Mouse (Mus musculus) midbrain, embryonic 12.5 days (tissue): ENCODE results near the gene I0C0044D17Rik. TPM values are rescaled to one million over a fixed set of nuclear protein-coding genes. Genes with fewer than 3 reads are reported as not detected.

Source experiments
- ATAC-seq: fragments of 200-750 bp; cut with Nextera tagmentation; 2 replicates; pipeline ENCODE4 v1.8.0; 2017; ENCODE audit warnings: low read depth, moderate TSS enrichment, moderate library complexity; ENCODE audit not compliant: low FRiP score
- H3K27ac ChIP-seq: fragments of 300-500 bp; sonication (generic); replicated peaks from 2 replicates; pipeline ENCODE4 v1.5.1; 2016; ENCODE audit warnings: mild to moderate bottlenecking
- H3K27me3 ChIP-seq: fragments of 300-500 bp; sonication (generic); 2 replicates; pipeline ENCODE4 v1.6.1; 2016; ENCODE audit warnings: mild to moderate bottlenecking
- H3K36me3 ChIP-seq: fragments of 300-500 bp; sonication (generic); 2 replicates; pipeline ENCODE4 v1.6.1; 2016
- H3K4me1 ChIP-seq: fragments of 300-500 bp; sonication (generic); 2 replicates; pipeline ENCODE4 v1.6.1; 2016
- H3K4me2 ChIP-seq: fragments of 300-500 bp; sonication (generic); replicated peaks from 2 replicates; pipeline ENCODE4 v1.6.1; 2016; ENCODE audit warnings: mild to moderate bottlenecking, moderate library complexity
- H3K4me3 ChIP-seq: fragments of 300-500 bp; sonication (generic); 2 replicates; pipeline ENCODE4 v1.5.1; 2016; ENCODE audit warnings: mild to moderate bottlenecking
- H3K9ac ChIP-seq: fragments of 300-500 bp; sonication (generic); replicated peaks from 2 replicates; pipeline ENCODE4 v1.6.1; 2016; ENCODE audit warnings: mild to moderate bottlenecking, moderate library complexity
- H3K9me3 ChIP-seq: fragments of 300-500 bp; sonication (generic); 2 replicates; pipeline ENCODE4 v1.6.1; 2016; ENCODE audit warnings: mild to moderate bottlenecking
- WGBS: fragments of 180-500 bp; shearing (Covaris S2); methylation state at CpG from one replicate; pipeline ENCODE4 v1.1.7; 2016; 5-methylcytosine and 5-hydroxymethylcytosine counted together
- polyA plus RNA-seq: library from polyadenylated mRNA; unstranded; fragments of >200 nt; fragmentation: Nextera tagmentation; extraction: Ambion mirVana; gene quantifications from 2 replicates; pipeline ENCODE4 v1.2.1, GENCODE M21; 2016

I0C0044D17Rik gene
- polyA plus RNA-seq, 1 experiment from 2014 or later: not detected

DNA sequence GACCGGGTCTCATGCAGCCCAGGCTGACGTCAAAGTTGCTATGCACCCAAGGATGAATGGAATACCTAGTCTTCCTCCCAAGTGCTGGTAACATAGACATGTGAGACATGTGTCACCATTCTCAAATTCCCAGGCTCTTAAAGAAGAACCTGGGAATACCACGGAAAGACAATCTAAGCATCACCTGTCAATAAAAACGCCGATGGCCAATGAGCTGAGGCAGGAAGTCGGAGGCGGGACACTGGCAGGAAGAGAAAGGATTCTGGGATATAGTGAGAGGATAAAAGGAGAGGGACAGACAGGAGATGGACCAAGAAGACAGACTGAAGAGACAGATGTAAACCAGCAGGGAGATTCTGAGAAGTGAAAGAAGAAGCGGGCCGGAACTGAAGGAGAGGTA is 30.2 kb downstream of the I0C0044D17Rik start:
- Histone ChIP-seq H3K9ac (no peak overlapping the region), H3K36me3 (no peaks in the 10 kb centered on the region), H3K4me3 (no peak overlapping the region), H3K27ac (no peak overlapping the region), H3K9me3 (no peaks in the 10 kb centered on the region), H3K27me3 (no peaks in the 10 kb centered on the region; the same call in 1 of the 2 replicates), H3K4me1 (peaks cover 17% of the 10 kb centered on the region; the same call in 1 of the 2 replicates), H3K4me2 (no peak overlapping the region)
- no peak for ATAC-seq
- WGBS: 94% methylated on average over 9 of the region's 9 CpGs

GRCm38 (mm10) chr4:98790721-98791120 is 32.9 kb downstream of the I0C0044D17Rik start:
- H3K9me3 ChIP-seq: no peaks in the 10 kb centered on the region
- H3K27me3 ChIP-seq: no peaks in the 10 kb centered on the region; the same call in 1 of the 2 replicates
- peaks cover 18% of the 10 kb centered on the region for H3K4me1 ChIP-seq
- H3K27ac ChIP-seq: no peak overlapping the region
- WGBS: 19% methylated on average over 1 of the region's 1 CpGs
- H3K4me2 ChIP-seq: no peak overlapping the region
- no peak overlapping the region for H3K4me3 ChIP-seq
- no peak overlapping the region for H3K9ac ChIP-seq
- no peaks in the 10 kb centered on the region for H3K36me3 ChIP-seq
- no peak for ATAC-seq

DNA sequence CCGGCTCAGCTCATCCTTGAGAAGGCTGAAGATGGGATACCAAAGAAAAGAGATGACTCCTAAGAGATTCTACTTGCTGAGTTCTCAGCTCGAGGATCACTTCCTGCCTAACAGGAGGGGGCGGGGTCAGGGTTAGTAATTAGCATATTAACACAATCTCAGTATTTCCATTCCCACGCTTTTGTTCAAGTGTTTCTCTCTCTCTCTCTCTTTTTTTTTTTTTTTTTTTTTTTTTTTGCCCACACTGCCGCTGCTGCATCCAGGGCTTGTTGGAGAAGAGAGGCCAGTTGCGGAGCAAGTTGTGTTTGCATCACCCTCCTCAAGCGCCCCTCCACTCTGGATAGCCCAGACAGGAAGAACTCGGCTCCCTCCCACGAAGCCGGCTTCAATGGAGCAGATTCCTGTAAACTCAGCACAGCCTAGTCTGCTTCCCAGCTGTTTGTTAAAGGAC is 33.8 kb downstream of the I0C0044D17Rik start:
- Histone ChIP-seq H3K9ac (peak overlapping the region; percentile 43), H3K27ac (no peak overlapping the region)

DNA sequence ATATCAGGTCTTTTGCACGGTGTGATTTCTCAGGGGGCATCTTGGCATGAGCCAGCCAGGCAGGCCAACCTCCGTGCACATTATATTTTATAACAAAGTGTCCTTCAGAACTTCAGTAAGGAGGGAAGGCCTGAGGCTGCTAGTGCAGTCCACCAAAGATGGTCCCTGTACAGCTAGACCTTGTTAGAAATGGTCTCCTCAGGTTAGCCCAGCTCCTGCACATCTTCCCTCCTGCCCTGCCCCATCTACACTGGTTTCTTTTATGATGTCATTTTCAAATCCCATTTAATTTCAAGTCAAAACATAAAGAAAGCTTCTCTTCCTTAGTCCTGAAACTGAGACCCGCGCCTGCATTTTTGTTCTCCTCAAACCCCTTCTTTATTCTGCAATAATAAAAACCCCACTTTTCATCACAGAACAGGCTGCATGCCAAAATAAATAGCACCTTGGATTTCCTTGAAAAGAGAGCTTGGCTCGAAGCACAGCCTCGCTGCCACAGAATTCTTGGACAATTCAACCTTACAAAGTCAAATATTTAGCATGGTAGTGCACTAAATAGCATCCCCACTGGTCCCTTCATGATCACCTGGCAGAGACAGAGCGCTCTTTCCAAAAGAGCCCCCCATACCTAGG is 34.4 kb downstream of the I0C0044D17Rik start:
- peaks cover 18% of the 10 kb centered on the region for H3K4me1 ChIP-seq
- peak; percentile 35; the same call in 1 of the 2 replicates for ATAC-seq
- peak overlapping the region; percentile 50 for H3K4me2 ChIP-seq
- no peak overlapping the region for H3K9ac ChIP-seq
- H3K27me3 ChIP-seq: no peaks in the 10 kb centered on the region; the same call in 1 of the 2 replicates
- H3K27ac ChIP-seq: no peak overlapping the region
- no peaks in the 10 kb centered on the region for H3K9me3 ChIP-seq
- H3K4me3 ChIP-seq: peak overlapping the region; percentile 35
- no peaks in the 10 kb centered on the region for H3K36me3 ChIP-seq
- 72% methylated on average over 7 of the region's 7 CpGs for WGBS

More for the DNA sequence above, 33.8 kb downstream of the I0C0044D17Rik start:
- Histone ChIP-seq H3K4me1 (peaks cover 18% of the 10 kb centered on the region), H3K4me2 (peak overlapping the region; percentile 50), H3K27me3 (no peaks in the 10 kb centered on the region; the same call in 1 of the 2 replicates), H3K36me3 (no peaks in the 10 kb centered on the region), H3K4me3 (peak overlapping the region; percentile 35), H3K9me3 (no peaks in the 10 kb centered on the region)
- 8% methylated on average over 10 of the region's 10 CpGs for WGBS
- peak; percentile 45 for ATAC-seq

- Histone ChIP-seq H3K4me3 (no peak overlapping the region), H3K9me3 (no peaks in the 10 kb centered on the region), H3K4me2 (no peak overlapping the region), H3K36me3 (no peaks in the 10 kb centered on the region), H3K9ac (no peak overlapping the region), H3K27ac (no peak overlapping the region), H3K4me1 (peaks cover 18% of the 10 kb centered on the region), H3K27me3 (no peaks in the 10 kb centered on the region; the same call in 1 of the 2 replicates)
- 15% methylated on average over 3 of the region's 3 CpGs for WGBS
- no peak for ATAC-seq
These were observed 37.4 kb downstream of the I0C0044D17Rik start for GRCm38 (mm10) chr4:98786281-98786680.

- no peak overlapping the region for H3K27ac ChIP-seq
- H3K4me1 ChIP-seq: peaks cover 18% of the 10 kb centered on the region
- H3K36me3 ChIP-seq: no peaks in the 10 kb centered on the region
- no peak overlapping the region for H3K4me2 ChIP-seq
- 42% methylated on average over 8 of the region's 8 CpGs for WGBS
- no peak overlapping the region for H3K4me3 ChIP-seq
- no peak overlapping the region for H3K9ac ChIP-seq
- no peak for ATAC-seq
- H3K27me3 ChIP-seq: no peaks in the 10 kb centered on the region
- H3K9me3 ChIP-seq: no peaks in the 10 kb centered on the region
These were observed 37.8 kb downstream of the I0C0044D17Rik start for GRCm38 (mm10) chr4:98785851-98786250.

DNA sequence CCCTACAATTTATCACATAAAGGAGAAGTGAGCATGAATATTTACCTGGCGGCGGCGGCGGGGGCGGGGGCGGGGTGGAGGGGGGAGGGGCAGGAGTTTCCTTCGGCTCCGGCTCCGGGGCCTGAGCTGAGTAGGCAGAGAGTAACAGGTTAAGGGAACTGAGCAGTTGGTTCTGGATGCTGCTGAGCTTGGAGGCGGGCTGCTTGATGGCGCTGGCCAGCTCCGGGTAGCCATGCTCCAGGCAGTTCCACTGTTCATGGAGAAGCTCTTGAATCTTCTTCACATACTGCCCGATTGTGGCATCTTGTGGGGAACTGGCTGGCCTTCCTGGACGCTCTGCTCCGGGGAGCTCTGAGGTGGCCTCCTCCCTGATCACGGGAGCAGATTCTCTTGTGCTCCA is 45.4 kb downstream of the I0C0044D17Rik start:
- H3K4me2 ChIP-seq: peak overlapping the region; percentile 32
- peaks cover 18% of the 10 kb centered on the region for H3K27me3 ChIP-seq
- H3K9me3 ChIP-seq: no peaks in the 10 kb centered on the region
- no peak overlapping the region for H3K27ac ChIP-seq
- no peak for ATAC-seq
- no peaks in the 10 kb centered on the region for H3K36me3 ChIP-seq
- H3K4me1 ChIP-seq: peaks cover 6% of the 10 kb centered on the region; the same call in 1 of the 2 replicates
- no peak overlapping the region; the same call in 1 of the 2 replicates for H3K4me3 ChIP-seq
- 15% methylated on average over 16 of the region's 16 CpGs for WGBS
- H3K9ac ChIP-seq: no peak overlapping the region

DNA sequence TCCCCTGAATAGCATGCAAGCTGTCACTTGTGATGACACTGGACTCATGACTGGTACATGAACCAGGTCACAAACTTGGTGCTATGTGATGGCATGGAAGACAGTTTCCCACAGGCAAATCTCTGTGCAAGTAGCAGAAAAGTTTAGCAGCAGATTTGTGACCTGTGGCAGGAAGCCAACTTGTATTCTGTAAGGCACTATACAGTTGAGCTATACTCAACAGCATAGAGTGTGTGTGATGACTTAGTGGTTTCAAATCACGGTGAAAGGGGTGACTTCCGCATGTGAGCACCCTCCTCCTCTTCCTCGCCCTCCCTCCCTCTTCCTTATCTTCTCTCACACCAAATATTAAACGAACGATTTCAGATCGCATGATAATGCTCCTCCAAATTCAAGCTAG is 46.2 kb downstream of the I0C0044D17Rik start:
- Histone ChIP-seq H3K27ac (no peak overlapping the region), H3K9ac (no peak overlapping the region), H3K9me3 (no peaks in the 10 kb centered on the region), H3K4me3 (no peak overlapping the region), H3K4me2 (no peak overlapping the region), H3K4me1 (peaks cover 6% of the 10 kb centered on the region; the same call in 1 of the 2 replicates), H3K36me3 (no peaks in the 10 kb centered on the region), H3K27me3 (peaks cover 18% of the 10 kb centered on the region)
- no peak for ATAC-seq
- WGBS: 91% methylated on average over 6 of the region's 6 CpGs

DNA sequence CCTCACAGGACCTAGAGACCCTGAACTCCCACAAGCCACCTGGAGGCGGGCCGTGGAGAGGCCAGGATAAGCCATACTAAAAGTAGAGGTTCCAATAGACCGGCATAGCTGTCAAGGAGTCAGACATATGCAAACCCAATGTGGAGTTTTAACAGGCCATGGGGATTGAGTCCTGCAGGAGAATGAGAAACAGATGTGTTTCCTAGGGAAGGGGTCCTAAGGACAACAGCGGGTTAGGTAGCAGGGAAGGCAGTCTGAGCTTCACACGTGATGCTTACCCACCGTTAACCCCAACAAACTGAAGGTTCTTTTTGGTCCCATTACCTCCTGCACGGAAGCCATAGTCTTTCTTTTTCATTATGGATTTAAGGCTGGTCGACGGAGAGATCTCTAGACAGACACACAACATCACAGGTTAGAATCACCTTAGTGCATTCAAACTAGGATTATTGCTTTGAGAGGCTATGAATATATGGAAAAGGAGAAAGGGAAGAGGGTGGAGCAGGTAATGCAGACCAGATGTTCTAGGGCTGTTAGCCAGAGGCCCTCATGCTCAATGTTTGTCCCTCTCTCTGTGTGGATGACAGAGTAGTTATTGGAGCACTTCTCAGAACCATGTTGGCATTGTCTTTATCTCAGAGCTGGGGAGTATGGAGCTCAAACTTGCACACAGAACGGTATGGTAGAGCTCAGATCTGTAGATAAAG is 46.8 kb downstream of the I0C0044D17Rik start:
- no peaks in the 10 kb centered on the region for H3K36me3 ChIP-seq
- H3K9ac ChIP-seq: no peak overlapping the region
- peaks cover 18% of the 10 kb centered on the region for H3K27me3 ChIP-seq
- H3K4me1 ChIP-seq: peaks cover 6% of the 10 kb centered on the region; the same call in 1 of the 2 replicates
- no peak overlapping the region for H3K4me3 ChIP-seq
- H3K9me3 ChIP-seq: no peaks in the 10 kb centered on the region
- WGBS: 80% methylated on average over 10 of the region's 10 CpGs
- no peak for ATAC-seq
- no peak overlapping the region for H3K4me2 ChIP-seq
- H3K27ac ChIP-seq: no peak overlapping the region

DNA sequence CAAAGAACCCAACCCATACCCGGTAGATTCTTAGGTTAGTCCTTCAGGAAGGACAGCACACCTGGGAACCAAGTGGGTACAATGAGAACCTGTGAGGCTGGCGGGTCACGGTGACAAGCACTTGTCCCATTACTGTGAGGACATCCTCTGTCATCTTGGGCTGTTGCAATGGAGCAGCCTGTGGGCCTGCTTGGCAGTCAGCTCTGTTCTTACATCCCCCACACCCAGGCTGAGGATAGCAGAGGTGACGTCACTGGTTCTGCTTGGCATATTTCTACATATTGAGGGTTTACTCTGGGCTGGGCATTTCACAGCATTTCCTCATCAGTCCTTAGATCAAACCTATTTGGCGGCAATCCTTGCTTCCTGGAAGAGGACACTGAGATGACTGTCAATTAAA is 49.9 kb downstream of the I0C0044D17Rik start:
- H3K36me3 ChIP-seq: no peaks in the 10 kb centered on the region
- H3K9me3 ChIP-seq: no peaks in the 10 kb centered on the region
- H3K4me3 ChIP-seq: no peak overlapping the region
- ATAC-seq: no peak
- peaks cover 6% of the 10 kb centered on the region; the same call in 1 of the 2 replicates for H3K4me1 ChIP-seq
- H3K9ac ChIP-seq: no peak overlapping the region
- H3K4me2 ChIP-seq: no peak overlapping the region
- 90% methylated on average over 5 of the region's 5 CpGs for WGBS
- H3K27ac ChIP-seq: no peak overlapping the region
- peaks cover 7% of the 10 kb centered on the region; the same call in 1 of the 2 replicates for H3K27me3 ChIP-seq
